Mouse (Mus musculus) duodenum, adult 2 months (tissue): ENCODE results near the gene Tmem136. TPM values are rescaled to one million over a fixed set of nuclear protein-coding genes. Genes with fewer than 3 reads are reported as not detected.

Experiments used
- polyA plus RNA-seq: library from polyadenylated mRNA; depleted of rRNA; stranded (reverse); fragments of >200 nt; gene quantifications from 2 replicates; pipeline ENCODE4 v1.2.3, GENCODE M21; 2012; ENCODE audit warnings: low replicate concordance; rRNA removed

Gene Tmem136
- polyA plus RNA-seq: 0.27 and 2.0 TPM in 2 replicates

GRCm38 (mm10) chr9:43116134-43116996, at the start of gene Tmem136:
TSS of gene Tmem136 (minus strand) at chr9:43116570.

GRCm38 (mm10) chr9:43107187-43107517, 9.2 kb downstream of the Tmem136 start, which contains the start of gene Arhgef12:
TSS of gene Arhgef12 (minus strand) at chr9:43107239.

Other genes with a start within 250 kb of the Tmem136 start
- gene Grik4, start 172.1 kb downstream of the Tmem136 start, polyA plus RNA-seq: 0.25 and 0.55 TPM in 2 replicates
- 3.6 and 6.4 TPM in 2 replicates for gene Arhgef12, start 9.3 kb downstream of the Tmem136 start, polyA plus RNA-seq
- 0.68 and 1.3 TPM in 2 replicates for gene Pou2f3, start 93.8 kb upstream of the Tmem136 start, polyA plus RNA-seq
- gene Oaf, start 123.3 kb upstream of the Tmem136 start, polyA plus RNA-seq: 25.1 and 44.2 TPM in 2 replicates
- gene Trim29, start 194.3 kb upstream of the Tmem136 start, polyA plus RNA-seq: 0.06 and 1.9 TPM in 2 replicates